ENCODE assay signal across 27 mouse cellular contexts in genomic region chr11:8593172-8593571, GRCm38 (mm10).
A peak's percentile ranks its signal among the peaks of the same experiment; 100 is the strongest.
DNase-seq lines count a peak whose midpoint lies in the region; ATAC-seq and TF ChIP-seq lines count a peak whose summit lies in the region.
"Had no signal": no experiment of that assay in that cellular context is flagged by ENCODE, and none has a peak within 500 bp of the region (broad histone marks: within the 10 kb centered on the region; RNA-seq: fewer than 3 reads in every experiment).

No protein-coding gene starts in this region.

- H3K4me2 ChIP-seq in intestine, embryonic 14.5 days (ENCODE audit: low read length), result no peak overlapping the region
- H3K4me2 ChIP-seq in intestine, postnatal 0 days (replicated peaks; ENCODE audit: low read depth), result no peak overlapping the region
- no peak overlapping the region for H3K4me2 ChIP-seq in liver, embryonic 16.5 days (ENCODE audit: low read depth, low read length)
- no peak overlapping the region for H3K4me2 ChIP-seq in stomach, embryonic 16.5 days (ENCODE audit: low read depth, low read length)
- H3K4me2 ChIP-seq: heart, embryonic 12.5 days; hindbrain, embryonic 14.5 days; limb, embryonic 13.5 days; midbrain, embryonic 11.5 days had no signal

- TF ChIP-seq CTCF in intestine, postnatal 0 days (IDR thresholded peaks at IDR 0.05; ENCODE audit: low read depth), result no peak

- 57% methylated on average over 3 of the region's 3 CpGs for WGBS in intestine, embryonic 14.5 days
- WGBS in intestine, postnatal 0 days, result 40% methylated on average over 3 of the region's 3 CpGs
- 46% methylated on average over 3 of the region's 3 CpGs for WGBS in liver, embryonic 16.5 days (ENCODE audit: insufficient replicate concordance)
- 59% methylated on average over 3 of the region's 3 CpGs for WGBS in stomach, embryonic 16.5 days

- no peaks in the 10 kb centered on the region for H3K27me3 ChIP-seq in intestine, embryonic 14.5 days (replicated peaks; ENCODE audit: control insufficient read depth, insufficient read depth, low read length)
- no peaks in the 10 kb centered on the region for H3K27me3 ChIP-seq in intestine, postnatal 0 days (replicated peaks; ENCODE audit: control insufficient read depth, insufficient read depth, low read length)
- no peaks in the 10 kb centered on the region for H3K27me3 ChIP-seq in liver, embryonic 16.5 days (ENCODE audit: control insufficient read depth, insufficient read depth, low read depth, low read length)
- H3K27me3 ChIP-seq in stomach, embryonic 16.5 days (ENCODE audit: control insufficient read depth, insufficient read depth, low read length), result no peaks in the 10 kb centered on the region
- H3K27me3 ChIP-seq: heart, embryonic 12.5 days; limb, embryonic 13.5 days had no signal

- H3K27ac ChIP-seq in intestine, embryonic 14.5 days (ENCODE audit: low read depth), result no peak overlapping the region
- no peak overlapping the region for H3K27ac ChIP-seq in intestine, postnatal 0 days (ENCODE audit: low read depth, low read length)
- H3K27ac ChIP-seq in liver, embryonic 16.5 days (ENCODE audit: low read length), result no peak overlapping the region
- H3K27ac ChIP-seq in stomach, embryonic 16.5 days (ENCODE audit: low read length), result no peak overlapping the region
- H3K27ac ChIP-seq: hindbrain, embryonic 14.5 days; limb, embryonic 13.5 days had no signal

- H3K36me3 ChIP-seq in intestine, embryonic 14.5 days (ENCODE audit: control insufficient read depth, insufficient read depth, low read length), result peaks cover 19% of the 10 kb centered on the region
- H3K36me3 ChIP-seq in intestine, postnatal 0 days (ENCODE audit: control insufficient read depth, insufficient read depth), result peaks cover 17% of the 10 kb centered on the region
- H3K36me3 ChIP-seq in liver, embryonic 16.5 days (ENCODE audit: control insufficient read depth, insufficient read depth), result no peaks in the 10 kb centered on the region
- peaks cover 3% of the 10 kb centered on the region; the same call in 1 of the 2 replicates for H3K36me3 ChIP-seq in stomach, embryonic 16.5 days (ENCODE audit: control insufficient read depth, insufficient read depth, low read length)

- 0 out of 2 replicates have a peak, but pooled peaks have one; percentile 53 for ATAC-seq in intestine, embryonic 14.5 days (replicated peaks; ENCODE audit: low FRiP score, low TSS enrichment, low read depth)
- ATAC-seq in intestine, postnatal 0 days, result no peak
- peak; percentile 58 for ATAC-seq in granulocyte monocyte progenitor cell, adult 5-6 weeks (replicated peaks; ENCODE audit: poor library complexity, severe bottlenecking)
- peak; percentile 59 for ATAC-seq in liver, embryonic 16.5 days (ENCODE audit: low read depth)
- peak; percentile 51; the same call in 1 of the 2 replicates for ATAC-seq in stomach, embryonic 16.5 days (ENCODE audit: insufficient read depth, low FRiP score)
- ATAC-seq in megakaryocyte, adult 5-6 weeks (ENCODE audit: poor library complexity, severe bottlenecking), result no peak
- ATAC-seq: CD4-positive, CD25-positive, alpha-beta regulatory T cell, adult 4 months; forebrain, embryonic 14.5 days; inflammation-experienced regulatory T-cells, adult 6 months; midbrain, embryonic 16.5 days had no signal

- peaks cover 15% of the 10 kb centered on the region; the same call in 1 of the 2 replicates for H3K4me1 ChIP-seq in intestine, embryonic 14.5 days (replicated peaks; ENCODE audit: control insufficient read depth, insufficient read depth, low read length)
- H3K4me1 ChIP-seq in intestine, postnatal 0 days (replicated peaks; ENCODE audit: control insufficient read depth, insufficient read depth, low read length), result no peaks in the 10 kb centered on the region
- H3K4me1 ChIP-seq in liver, embryonic 16.5 days (ENCODE audit: control insufficient read depth, low read depth, low read length), result no peaks in the 10 kb centered on the region; the same call in none of the 2 replicates
- peaks cover 22% of the 10 kb centered on the region; the same call in 1 of the 2 replicates for H3K4me1 ChIP-seq in stomach, embryonic 16.5 days (ENCODE audit: control insufficient read depth, insufficient read depth, low read length)

- no peak overlapping the region for H3K4me3 ChIP-seq in intestine, embryonic 14.5 days (ENCODE audit: low read depth, low read length)
- no peak overlapping the region for H3K4me3 ChIP-seq in intestine, postnatal 0 days (ENCODE audit: low read depth, low read length)
- no peak overlapping the region for H3K4me3 ChIP-seq in liver, embryonic 16.5 days (ENCODE audit: low read depth, low read length)
- no peak overlapping the region for H3K4me3 ChIP-seq in stomach, embryonic 16.5 days (replicated peaks; ENCODE audit: low read length)
- H3K4me3 ChIP-seq: heart, embryonic 12.5 days; limb, embryonic 13.5 days had no signal

- DNase-seq in intestine, embryonic 14.5 days (ENCODE audit: low spot score), result no peak
- DNase-seq in frontal cortex, postnatal 14 days (ENCODE audit: low spot score in 2 of 2), result no peak
- no peak for DNase-seq in adrenal gland, postnatal 14 days
- DNase-seq: adrenal gland, postnatal 36 days; cerebellum, adult 18-20 months; cerebellum, postnatal 10 days; gastrocnemius, postnatal 25 days; heart, adult 18-20 months; heart, postnatal 4 days; kidney, adult 9 months; kidney, postnatal 10 days; lung, adult 2 months; lung, postnatal 10 days; right cerebral cortex, postnatal 25 days had no signal

- no peak overlapping the region for H3K9ac ChIP-seq in intestine, embryonic 14.5 days (ENCODE audit: low read length)
- no peak overlapping the region for H3K9ac ChIP-seq in intestine, postnatal 0 days (ENCODE audit: low read depth, low read length)
- no peak overlapping the region for H3K9ac ChIP-seq in liver, embryonic 16.5 days (ENCODE audit: low read depth, low read length)
- H3K9ac ChIP-seq in stomach, embryonic 16.5 days (ENCODE audit: low read length), result no peak overlapping the region
- H3K9ac ChIP-seq: heart, embryonic 12.5 days; hindbrain, embryonic 14.5 days; limb, embryonic 13.5 days had no signal

- no peaks in the 10 kb centered on the region for H3K9me3 ChIP-seq in intestine, embryonic 14.5 days (ENCODE audit: control insufficient read depth, low read length)
- no peaks in the 10 kb centered on the region for H3K9me3 ChIP-seq in intestine, postnatal 0 days (ENCODE audit: control insufficient read depth)
- H3K9me3 ChIP-seq in liver, embryonic 16.5 days (replicated peaks; ENCODE audit: control insufficient read depth, low read length), result no peaks in the 10 kb centered on the region
- no peaks in the 10 kb centered on the region for H3K9me3 ChIP-seq in stomach, embryonic 16.5 days (replicated peaks; ENCODE audit: control insufficient read depth, low read length)
- H3K9me3 ChIP-seq: heart, embryonic 12.5 days; limb, embryonic 13.5 days had no signal

Comparison
In these comparisons a context has a peak if more than half of its experiments do, and no peak if none do; other contexts are left out.
1. ATAC-seq: peak in intestine, embryonic 14.5 days (single experiment), granulocyte monocyte progenitor cell, adult 5-6 weeks (single experiment), liver, embryonic 16.5 days (single experiment) and stomach, embryonic 16.5 days (single experiment); none in intestine, postnatal 0 days (single experiment) and megakaryocyte, adult 5-6 weeks (single experiment).